Mouse (Mus musculus) erythroid progenitor cell, adult 5-6 weeks (primary cell): ENCODE measurements around the gene Cd59a. TPM values are rescaled to one million over a fixed set of nuclear protein-coding genes. Genes with fewer than 3 reads are reported as not detected.
"Not testable (repeated sequence)": the region's sequence is repeated elsewhere in the genome, so short reads cannot be mapped to it uniquely, and the experiment has no call there.

Experiments
- ATAC-seq: replicated peaks from 2 replicates; pipeline ENCODE4 v1.8.0; 2016; ENCODE audit warnings: moderate number of reproducible peaks, mild to moderate bottlenecking, moderate TSS enrichment, inconsistent platforms; ENCODE audit not compliant: poor library complexity, low FRiP score, severe bottlenecking
- total RNA-seq, 2 experiments: library from RNA; stranded (forward) in 1 of 2; stranded (reverse) in 1 of 2; fragments of 150-400 nt in 1 of 2; fragments of 186-747, 209-891 nt in 1 of 2; gene quantifications; 2 replicates each; pipeline versions ENCODE4 v1.2.3 to v1.2.4; 2015 to 2017; ENCODE audit warnings: low replicate concordance in 2 of 2

The Cd59a gene
- total RNA-seq (2015; ENCODE audit: low replicate concordance) (47.9 and 52.0 TPM in 2 replicates), total RNA-seq (2017; ENCODE audit: low replicate concordance) (38.4 and 43.1 TPM in 2 replicates)

DNA sequence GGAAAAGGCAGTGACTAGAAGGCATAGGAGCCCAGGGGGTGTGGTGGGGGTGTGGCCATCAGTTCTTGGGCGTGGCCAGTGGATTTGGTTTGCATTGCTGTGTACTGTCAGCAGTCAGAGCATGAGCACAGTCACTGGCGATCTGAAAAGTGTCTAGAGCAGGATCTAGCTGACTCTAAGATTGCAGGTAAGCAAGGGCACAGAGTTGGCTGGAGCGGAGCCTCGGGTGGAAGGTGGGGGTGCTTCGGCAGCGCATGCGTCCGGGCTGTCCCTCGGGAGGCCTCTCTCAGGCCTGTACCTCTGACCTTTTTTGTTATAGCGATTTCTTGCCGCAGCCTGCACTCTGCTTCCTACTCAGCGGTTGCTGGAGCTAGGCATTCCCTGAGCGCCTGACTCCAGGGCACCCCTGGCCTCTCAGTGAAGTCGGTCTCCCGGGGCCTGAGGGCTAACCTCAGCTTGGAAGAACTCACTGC is at the start of gene Cd59a:
Cd59a (plus strand) TSS at position 61 of the 473 bp plus-strand sequence.
- ATAC-seq: peak; percentile 85

DNA sequence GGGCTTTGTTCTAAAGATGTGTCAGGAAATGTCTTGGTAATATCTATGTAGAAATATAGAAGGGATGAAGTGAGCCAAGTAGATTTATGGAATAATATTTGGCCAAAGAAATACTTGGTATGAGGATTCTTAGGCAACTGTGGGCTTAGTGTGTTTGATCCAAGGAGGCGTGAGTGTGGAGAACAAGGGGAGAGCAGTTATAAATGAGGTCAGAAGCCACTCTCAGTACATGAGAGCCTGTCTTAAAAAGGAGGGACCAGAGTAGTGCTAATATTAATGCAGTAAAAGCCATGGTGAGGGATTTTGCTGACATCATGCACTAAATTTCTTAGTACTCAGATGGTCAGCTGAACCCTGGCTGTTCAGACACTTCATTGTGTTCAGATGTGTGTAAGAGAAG is 37.2 kb upstream of the Cd59a start:
- ATAC-seq: no peak

DNA sequence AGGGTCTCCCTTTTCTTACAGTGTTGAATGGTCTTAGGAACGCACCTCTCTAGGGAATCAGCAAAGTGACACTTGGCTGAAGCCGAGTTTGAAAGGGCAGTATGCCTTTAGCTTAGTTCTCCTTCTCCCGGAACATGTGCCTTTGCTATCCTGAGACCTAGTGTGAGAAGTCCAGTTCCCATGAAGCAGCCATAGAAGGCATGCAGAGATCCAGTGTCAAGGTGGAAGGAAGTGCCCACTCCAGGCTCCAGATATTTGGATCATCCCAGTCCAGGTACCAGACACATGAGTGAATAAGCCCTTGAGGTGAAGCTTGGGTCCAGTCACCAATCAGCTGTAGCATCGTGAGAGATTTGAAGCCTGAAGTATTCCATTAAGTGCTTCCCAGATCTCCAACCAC is 36.6 kb upstream of the Cd59a start:
- ATAC-seq: no peak

DNA sequence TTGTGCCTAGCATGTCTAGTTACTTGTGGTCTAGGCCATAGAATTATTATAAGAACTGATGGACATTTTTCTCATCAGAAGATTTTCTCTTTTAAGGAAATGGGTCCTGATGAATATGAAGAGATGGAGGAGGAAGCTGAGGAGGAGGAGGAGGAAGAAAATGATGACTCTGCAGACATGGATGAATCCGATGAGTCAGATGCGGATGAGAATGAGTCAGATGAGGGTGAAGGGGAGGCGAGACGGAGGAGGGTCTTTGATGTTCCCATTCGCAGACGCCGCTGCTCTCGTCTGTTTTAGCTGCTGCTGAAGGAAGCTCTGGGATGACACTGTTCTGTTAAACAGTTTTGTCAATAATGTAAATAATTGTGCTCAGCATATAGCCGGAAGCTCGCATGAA is 35.8 kb upstream of the Cd59a start:
- no peak for ATAC-seq

DNA sequence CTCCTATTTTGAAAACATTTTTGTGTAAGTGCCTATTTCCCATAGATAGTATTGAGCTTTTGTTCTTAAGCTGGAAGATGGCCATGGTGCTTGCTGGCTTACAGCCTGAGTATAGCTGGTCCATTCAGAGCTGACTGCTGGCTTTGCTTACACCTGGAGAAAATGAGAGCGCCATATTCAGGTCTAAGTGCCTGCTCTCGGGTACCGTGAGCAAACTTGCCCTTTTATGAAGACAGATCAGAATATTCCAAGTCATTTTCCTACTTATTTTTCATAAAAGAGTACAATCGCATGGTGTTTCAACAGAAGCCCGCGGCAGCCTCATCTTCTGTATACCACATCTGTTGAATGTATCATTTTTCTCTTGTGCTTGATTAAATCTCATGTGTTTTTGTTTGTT is 34.6 kb upstream of the Cd59a start:
- ATAC-seq: no peak

DNA sequence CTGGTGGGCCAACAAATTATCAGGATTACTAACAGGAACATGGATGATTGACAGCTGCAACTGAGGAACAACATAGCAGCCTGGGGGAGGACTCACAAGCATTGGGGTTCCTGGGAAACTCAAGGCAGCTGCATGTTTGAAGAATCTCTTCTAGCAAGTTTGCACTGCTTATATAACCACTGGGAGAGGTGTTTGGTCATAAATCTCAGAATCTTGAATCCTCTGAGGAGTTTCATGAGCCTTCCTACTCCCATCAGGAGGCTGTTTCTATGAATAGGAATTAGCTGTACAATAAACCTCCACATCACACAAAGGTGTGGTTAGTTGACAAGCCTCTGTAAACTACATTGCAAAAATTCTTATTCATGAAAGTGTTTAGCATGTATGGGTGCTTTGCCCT is 32.9 kb upstream of the Cd59a start:
- ATAC-seq: no peak

DNA sequence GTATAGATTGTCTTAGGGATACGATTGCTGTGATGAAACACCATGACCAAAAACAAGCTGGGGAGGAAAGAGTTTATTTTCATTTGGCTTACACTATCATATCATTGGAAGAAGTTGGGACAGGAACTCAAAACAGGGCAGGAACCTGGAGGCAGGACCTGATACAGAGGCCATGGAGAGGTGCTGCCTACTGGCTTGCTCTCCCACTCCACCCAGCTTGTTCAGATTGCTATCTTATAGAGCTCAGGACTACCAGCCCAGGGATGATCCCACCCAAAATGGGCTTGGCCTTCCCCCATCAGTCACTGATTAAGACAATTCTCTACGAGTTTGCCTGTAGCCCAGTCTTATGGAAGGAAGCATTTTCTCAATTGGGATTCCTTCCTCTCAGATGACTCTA is 31.4 kb upstream of the Cd59a start:
- ATAC-seq: no peak

DNA sequence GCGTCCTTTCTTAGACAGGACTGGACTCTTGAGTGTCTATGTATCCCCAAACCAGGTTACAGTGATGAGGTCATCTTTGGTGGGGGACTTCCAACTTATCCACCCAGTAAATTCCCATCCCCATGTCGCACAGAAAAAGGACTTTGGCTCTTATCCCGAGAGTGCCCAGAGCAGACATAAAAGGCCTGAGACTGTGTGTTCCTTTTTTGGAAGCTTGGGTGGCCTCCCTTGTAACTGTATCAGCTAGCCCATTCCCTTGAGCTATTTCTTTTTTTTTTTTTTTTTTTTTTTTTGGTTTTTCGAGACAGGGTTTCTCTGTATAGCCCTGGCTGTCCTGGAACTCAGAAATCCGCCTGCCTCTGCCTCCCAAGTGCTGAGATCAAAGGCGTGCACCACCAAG is 30.1 kb upstream of the Cd59a start, which contains the start of gene Gm10912:
Gm10912 (plus strand) TSS at position 301 of the 400 bp plus-strand sequence.
- ATAC-seq: not testable (repeated sequence)

DNA sequence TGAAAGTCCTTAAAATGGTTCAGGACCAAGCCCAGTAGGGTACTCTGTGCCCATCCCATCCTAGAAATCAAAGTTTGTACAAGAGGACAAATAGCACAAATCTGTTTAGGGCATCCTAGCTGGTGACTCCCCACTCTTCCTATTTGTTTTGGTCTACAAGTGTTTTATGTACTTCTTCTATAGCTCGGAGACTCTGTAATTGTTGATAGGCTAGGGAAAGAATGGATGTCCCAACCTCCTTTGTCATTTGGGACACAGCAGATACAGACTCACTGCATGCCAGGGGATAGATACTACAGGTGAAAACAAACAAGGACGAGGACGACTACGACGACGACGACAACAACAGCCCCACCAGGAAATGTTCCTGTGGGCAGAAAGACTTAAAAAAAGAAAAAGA is 27.2 kb upstream of the Cd59a start, which contains the start of gene Gm10799:
Gm10799 (minus strand) TSS at position 101 of the 400 bp plus-strand sequence.
- not testable (repeated sequence) for ATAC-seq

DNA sequence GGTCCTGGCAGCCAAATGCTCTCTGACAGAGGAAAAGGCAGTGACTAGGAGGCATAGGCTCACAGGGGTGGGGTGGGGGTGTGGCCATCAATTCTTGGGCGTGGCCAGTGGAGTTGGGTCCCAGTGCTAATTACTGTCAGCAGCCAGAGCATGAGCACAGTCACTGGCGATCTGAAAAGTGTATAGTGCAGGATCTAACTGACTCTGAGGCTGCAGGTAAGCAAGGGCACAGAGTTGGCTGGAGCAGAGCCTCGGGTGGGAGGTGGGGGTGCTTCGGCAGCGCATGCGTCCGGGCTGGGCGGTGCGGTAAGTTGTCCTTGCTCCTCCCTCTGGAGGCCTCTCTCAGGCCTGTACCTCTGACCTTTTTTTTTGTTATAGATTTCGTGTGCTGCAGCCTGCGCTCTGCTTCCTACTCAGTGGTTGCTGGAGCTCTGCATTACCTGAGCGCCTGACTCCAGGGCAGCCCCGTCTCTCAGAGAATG is 25.9 kb upstream of the Cd59a start, which contains the start of gene Cd59b:
Cd59b (plus strand) TSS at position 146 of the 482 bp plus-strand sequence.
- peak; percentile 99 for ATAC-seq

DNA sequence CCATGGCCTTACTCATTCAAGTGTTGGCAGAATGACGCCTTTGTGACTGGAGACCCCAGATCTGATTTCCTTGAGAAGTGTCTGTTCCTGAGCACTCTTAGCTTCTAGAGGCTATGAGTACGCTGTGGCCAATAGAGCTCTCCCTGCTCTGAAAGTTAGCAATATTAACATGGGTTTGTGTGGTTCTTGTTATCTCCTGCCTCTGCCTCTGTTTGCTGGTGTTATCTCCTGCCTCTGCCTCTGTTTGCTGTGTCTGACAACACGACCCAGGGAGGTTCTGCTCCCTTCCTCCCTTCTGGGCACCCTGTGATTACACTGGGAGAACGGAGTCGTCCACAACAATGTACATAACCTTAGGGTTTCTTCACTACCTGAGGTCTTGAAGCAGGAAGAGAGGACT is 17.3 kb upstream of the Cd59a start:
- ATAC-seq: peak; percentile 97

DNA sequence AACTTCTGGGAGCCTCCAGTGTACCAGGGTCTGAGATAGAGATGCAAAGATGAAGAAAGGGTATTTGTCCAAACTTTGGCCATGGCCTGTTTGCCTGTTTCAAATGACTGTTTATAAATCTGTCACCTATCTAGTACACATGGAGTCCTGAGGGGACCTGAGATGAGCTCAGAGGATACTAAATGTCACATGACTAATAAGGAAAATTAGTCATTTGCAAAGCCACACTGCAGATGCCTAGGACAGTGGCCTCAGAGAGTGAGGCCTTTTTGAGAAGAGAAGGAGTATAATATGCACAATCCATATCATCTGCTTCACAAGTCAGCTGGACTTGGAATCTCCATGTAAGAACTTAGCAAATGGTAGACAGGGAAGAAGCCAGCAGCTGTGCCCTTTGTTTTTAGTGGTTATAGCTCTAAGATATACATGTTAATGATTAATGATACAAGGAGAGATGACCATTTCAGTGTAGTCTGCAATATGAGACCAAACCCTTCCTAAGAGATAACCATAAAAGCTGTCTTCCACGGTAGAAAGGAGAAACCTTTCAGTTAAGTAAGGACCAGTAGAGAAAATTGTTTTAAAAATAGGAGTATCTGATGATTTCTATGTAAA is 14.1 kb upstream of the Cd59a start:
- ATAC-seq: not testable (repeated sequence)

DNA sequence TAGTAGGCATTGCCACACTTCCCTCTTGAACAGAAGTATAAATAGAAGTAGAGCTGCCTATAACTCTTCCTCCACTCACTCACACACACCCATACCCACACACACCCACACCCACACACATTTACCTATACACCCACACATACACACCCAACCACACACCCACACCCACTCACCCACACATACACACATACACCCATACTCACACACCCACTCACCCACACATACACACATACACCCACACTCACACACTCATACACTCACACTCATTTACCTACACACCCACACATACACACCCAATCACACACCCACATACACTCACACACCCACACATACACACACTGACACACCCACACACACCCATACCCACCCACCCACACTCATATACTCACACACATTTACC is 13.1 kb upstream of the Cd59a start:
- no peak for ATAC-seq

DNA sequence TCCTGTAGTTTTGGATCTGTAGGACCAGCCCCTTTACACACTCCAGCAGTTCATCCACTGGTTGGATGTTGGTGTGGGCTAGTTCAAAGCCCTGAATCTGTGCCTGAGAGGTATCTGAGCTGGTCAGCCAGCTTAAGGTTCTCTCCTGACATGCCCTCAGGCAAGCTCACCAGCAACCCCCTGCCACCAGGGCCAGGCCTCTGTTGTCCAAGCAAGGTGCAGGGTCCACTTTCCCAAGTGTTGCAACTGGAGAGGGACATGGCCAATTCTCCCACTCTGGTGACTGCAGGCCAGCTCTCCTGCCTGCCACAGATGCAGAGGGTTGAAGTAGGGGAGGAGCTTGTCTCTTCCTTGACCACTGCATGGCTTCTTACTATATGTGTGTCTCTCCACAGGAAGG is 11.6 kb upstream of the Cd59a start:
- not testable (repeated sequence) for ATAC-seq

DNA sequence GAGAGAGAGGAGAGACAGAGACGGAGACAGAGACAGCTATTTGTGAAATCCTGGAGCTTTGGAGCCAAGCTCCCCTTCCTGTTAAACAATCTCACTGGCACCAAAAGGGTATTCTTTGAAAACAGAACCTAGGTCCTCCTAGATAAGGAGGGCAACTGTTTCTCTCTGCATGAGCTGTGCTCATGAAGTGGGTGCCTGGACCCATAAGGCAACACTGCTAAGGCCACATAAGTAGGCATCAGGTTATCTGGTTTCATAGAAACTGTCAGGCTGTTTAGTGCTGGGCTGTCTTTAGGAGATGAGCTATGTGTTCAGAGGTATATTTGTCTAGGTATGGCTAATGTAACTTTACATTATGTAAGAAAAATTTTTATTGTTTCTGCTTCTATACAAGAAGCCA is 8.0 kb upstream of the Cd59a start:
- ATAC-seq: peak; percentile 33; the same call in 1 of the 2 replicates

DNA sequence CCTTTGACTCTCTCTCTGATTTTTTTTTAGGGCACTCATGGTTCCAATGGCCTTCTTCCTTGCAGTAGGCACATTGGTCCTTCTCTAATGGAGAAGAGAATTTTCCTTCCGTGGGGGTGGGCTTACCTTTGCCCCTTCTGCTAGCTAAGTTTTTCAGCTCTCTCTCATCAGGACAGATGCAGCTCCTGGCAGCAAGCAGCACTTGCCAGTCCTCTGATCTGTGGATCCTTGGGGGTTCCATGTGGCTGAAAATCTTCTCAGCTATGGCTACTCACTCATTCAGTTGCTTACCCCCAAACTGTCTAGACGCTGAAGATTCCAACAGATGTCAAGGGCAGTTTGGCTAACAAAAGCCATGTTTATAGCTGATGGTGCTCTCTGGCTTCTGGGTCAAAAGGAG is 2.3 kb upstream of the Cd59a start:
- no peak for ATAC-seq

DNA sequence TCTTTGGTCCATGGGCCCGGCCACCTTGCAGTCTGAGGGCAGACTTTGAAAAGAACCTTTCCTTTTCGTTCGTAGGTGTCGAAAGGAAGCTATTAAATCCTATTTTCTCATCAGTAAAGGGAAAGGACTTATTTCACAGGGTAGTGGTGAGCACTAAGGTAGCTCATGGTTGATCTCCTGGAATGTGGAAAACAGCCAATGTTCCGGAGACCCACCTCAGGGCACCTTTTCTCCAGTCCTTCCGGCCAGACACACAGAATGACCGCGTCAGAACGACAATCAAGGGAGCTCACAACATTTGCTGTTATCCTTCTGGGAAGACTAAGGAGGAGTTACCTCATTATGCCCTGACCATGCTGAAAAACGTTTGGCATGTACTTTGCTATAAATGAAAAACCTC is 655 bp downstream of the Cd59a start:
- ATAC-seq: no peak

DNA sequence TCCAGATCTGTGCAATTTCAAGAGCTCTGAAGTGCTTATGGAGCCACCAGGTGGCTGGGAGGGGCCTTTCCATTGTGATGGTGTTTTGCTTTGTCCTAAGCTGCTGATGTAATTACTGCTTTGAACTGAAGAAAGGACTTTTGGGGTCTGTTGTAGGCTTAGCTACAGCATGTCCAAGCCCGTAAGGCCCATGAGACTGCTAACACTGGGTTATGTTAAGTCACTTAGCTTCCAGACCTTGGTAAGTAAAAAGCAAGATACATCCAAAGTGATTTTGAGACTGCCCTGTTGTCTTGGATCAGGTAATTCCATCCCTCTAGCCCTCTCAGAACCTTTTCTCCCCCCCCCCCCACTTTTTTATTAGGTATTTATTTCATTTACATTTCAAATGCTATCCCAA is 1.2 kb downstream of the Cd59a start:
- not testable (repeated sequence) for ATAC-seq

DNA sequence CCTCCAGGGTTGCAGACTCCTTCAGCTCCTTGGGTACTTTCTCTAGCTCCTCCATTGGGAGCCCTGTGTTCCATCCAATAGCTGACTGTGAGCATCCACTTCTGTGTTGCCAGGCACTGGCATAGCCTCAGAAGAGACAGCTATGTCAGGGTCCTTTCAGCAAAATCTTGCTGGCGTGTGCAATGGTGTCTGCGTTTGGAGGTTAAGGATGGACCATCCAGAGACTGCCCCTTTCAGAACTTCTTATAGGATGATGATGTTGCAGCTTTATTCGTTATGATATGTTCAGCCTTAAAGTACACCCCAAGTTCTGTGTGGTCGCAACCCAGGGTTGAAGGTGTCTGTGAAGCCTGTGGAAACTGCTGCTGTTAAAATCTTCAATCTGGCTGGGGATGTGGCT is 1.8 kb downstream of the Cd59a start:
- not testable (repeated sequence) for ATAC-seq

DNA sequence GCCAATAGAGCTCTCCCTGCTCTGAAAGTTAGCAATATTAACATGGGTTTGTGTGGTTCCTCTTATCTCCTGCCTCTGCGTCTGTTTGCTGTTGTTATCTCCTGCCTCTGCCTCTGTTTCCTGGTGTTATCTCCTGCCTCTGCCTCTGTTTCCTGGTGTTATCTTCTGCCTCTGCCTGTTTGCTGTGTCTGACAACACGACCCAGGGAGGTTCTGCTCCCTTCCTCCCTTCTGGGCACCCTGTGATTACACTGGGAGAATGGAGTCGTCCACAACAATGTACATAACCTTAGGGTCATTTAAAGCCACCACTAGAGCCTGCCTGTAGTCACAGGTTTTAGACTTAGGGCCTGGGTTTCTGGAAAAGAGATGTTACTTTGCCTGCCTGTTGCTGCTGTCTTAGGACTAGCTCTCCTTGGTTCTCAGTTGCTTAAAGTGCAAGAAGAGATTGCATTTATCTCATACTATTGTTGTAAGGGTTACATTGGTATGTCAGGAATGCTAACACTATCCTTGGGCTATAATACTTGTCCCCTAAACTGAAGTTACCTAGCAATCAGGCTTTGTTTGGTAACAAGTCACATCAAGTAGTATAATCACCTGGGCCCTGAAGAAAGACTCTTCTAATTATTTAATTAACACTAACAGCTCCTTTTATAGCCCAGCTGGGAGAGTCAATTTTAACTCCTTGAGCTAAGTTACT is 3.1 kb downstream of the Cd59a start:
- peak; percentile 80 for ATAC-seq

DNA sequence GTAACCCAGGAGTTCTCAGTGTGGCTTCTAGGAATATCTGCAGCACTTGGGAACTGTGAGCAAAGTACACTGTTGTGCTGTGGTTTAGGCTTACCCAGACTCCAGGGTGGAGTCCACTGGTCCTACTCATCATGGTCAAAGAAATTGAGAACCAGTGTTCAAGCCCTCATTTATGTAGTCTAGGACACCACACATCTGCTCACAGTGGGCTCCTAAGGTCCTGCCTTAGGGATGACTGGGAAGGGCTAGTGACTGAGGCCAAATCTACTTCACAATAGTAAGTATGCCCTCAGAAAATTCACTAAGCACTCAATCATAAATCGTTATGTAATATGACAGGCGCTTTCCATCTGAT is 3.6 kb downstream of the Cd59a start:
- ATAC-seq: no peak
